Mouse (Mus musculus) lung, adult 2 months (tissue): ENCODE data around the gene Spon1. TPM values are rescaled to one million over a fixed set of nuclear protein-coding genes. Genes with fewer than 3 reads are reported as not detected.

Experiments used
- DNase-seq: peaks from one replicate; pipeline ENCODE4 v3.0.0; 2022
- H3K4me1 ChIP-seq: fragments of 200-500 bp; 2 replicates; pipeline ENCODE4 v1.6.1; 2011; ENCODE audit warnings: low read length; ENCODE audit not compliant: control insufficient read depth, insufficient read depth
- H3K4me3 ChIP-seq: fragments of 200-500 bp; replicated peaks from 2 replicates; pipeline ENCODE3; 2011; ENCODE audit warnings: low read depth, mild to moderate bottlenecking, control low read depth, low read length; ENCODE audit errors: extremely low read depth
- CTCF ChIP-seq: fragments of 200-500 bp; IDR thresholded peaks from 2 replicates; pipeline ENCODE4 v1.5.1; 2011; ENCODE audit warnings: mild to moderate bottlenecking, low read length, control low read depth; ENCODE audit not compliant: insufficient read depth
- POLR2A ChIP-seq: fragments of 200-500 bp; IDR thresholded peaks from 2 replicates; pipeline ENCODE4 v1.6.1; 2011; ENCODE audit warnings: low read depth, mild to moderate bottlenecking, control low read depth, low read length, borderline replicate concordance; ENCODE audit errors: extremely low read depth
- WGBS: fragments of 180-500 bp; shearing (Covaris S2); methylation state at CpG from one replicate; pipeline ENCODE4 v1.1.7; 2018; 5-methylcytosine and 5-hydroxymethylcytosine counted together
- polyA plus RNA-seq: library from polyadenylated mRNA; depleted of rRNA; stranded (reverse); fragments of >200 nt; gene quantifications from 2 replicates; pipeline ENCODE4 v1.2.3, GENCODE M21; 2012

The Spon1 gene
- polyA plus RNA-seq, 1 experiment: 86.6 TPM

GRCm38 (mm10) chr7:113909161-113909825 is 143.5 kb downstream of the Spon1 start:
- DNase-seq: no peak
- no peak overlapping the region for H3K4me3 ChIP-seq
- no peak for TF ChIP-seq POLR2A
- TF ChIP-seq CTCF: no peak
- H3K4me1 ChIP-seq: no peaks in the 10 kb centered on the region
- WGBS: 40% methylated on average over 12 of the region's 12 CpGs

- TF ChIP-seq CTCF (no peak), POLR2A (no peak)
- no peak for DNase-seq
- Histone ChIP-seq H3K4me3 (no peak overlapping the region), H3K4me1 (no peaks in the 10 kb centered on the region)
- WGBS: 82% methylated on average over 7 of the region's 7 CpGs
These were observed 145.1 kb downstream of the Spon1 start for GRCm38 (mm10) chr7:113910856-113911255.

- WGBS: 57% methylated on average over 4 of the region's 4 CpGs
- no peaks in the 10 kb centered on the region for H3K4me1 ChIP-seq
- no peak for DNase-seq
- TF ChIP-seq POLR2A: no peak
- TF ChIP-seq CTCF: no peak
- no peak overlapping the region for H3K4me3 ChIP-seq
These were observed 150.1 kb downstream of the Spon1 start for GRCm38 (mm10) chr7:113915936-113916335.

DNA sequence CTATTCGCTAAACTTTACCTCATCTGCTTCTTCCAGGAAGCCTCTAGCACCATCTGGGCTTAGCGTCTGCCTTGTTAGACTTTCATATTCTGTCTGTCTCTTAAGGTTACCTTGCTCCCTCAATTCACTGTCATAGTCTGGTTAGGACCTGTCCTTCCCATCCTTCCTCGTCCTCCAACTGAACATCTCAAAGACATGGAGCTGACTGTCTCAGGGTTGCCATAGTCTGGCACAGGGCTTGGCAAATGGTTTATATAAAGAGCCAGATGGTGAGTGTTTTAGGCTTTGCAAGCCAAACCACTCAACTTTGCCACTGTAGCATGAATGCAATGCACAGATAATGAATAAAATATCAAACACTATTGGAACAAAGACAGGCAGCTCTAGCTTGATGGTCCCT is 153.1 kb downstream of the Spon1 start:
- DNase-seq: no peak
- TF ChIP-seq CTCF: no peak
- no peak for TF ChIP-seq POLR2A
- WGBS: 89% methylated on average over 3 of the region's 3 CpGs
- Histone ChIP-seq H3K4me3 (no peak overlapping the region), H3K4me1 (no peaks in the 10 kb centered on the region)

GRCm38 (mm10) chr7:113919505-113919904 is 153.7 kb downstream of the Spon1 start:
- TF ChIP-seq POLR2A (no peak), CTCF (no peak)
- DNase-seq: no peak
- 64% methylated on average over 4 of the region's 4 CpGs for WGBS
- H3K4me3 ChIP-seq: no peak overlapping the region
- no peaks in the 10 kb centered on the region for H3K4me1 ChIP-seq

DNA sequence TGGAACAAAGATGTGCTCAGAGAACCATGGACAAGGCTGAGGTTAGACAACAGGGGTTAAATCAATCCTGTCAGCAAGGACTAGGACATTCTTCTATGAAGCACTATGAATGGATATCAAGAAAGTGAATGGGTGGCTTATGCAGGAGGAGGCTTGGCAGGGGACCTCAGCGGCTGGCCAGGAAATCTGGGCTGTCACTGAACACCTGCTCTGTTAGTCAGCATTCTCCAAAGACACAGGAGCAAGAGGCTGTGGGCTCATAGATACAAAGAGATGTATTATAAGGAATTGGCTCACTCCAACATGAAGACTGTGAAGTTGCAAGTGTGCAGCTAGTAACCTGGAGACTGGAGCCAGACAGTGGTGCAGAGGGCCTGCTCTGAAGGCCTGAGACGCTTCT is 154.3 kb downstream of the Spon1 start:
- DNase-seq: no peak
- WGBS: 78% methylated on average over 2 of the region's 2 CpGs
- TF ChIP-seq POLR2A (no peak), CTCF (no peak)
- no peaks in the 10 kb centered on the region for H3K4me1 ChIP-seq
- no peak overlapping the region for H3K4me3 ChIP-seq

- TF ChIP-seq POLR2A (no peak), CTCF (no peak)
- H3K4me1 ChIP-seq: no peaks in the 10 kb centered on the region
- WGBS: 88% methylated on average over 6 of the region's 6 CpGs
- DNase-seq: no peak
- H3K4me3 ChIP-seq: no peak overlapping the region
These were observed 158.8 kb downstream of the Spon1 start for GRCm38 (mm10) chr7:113924561-113924960.

DNA sequence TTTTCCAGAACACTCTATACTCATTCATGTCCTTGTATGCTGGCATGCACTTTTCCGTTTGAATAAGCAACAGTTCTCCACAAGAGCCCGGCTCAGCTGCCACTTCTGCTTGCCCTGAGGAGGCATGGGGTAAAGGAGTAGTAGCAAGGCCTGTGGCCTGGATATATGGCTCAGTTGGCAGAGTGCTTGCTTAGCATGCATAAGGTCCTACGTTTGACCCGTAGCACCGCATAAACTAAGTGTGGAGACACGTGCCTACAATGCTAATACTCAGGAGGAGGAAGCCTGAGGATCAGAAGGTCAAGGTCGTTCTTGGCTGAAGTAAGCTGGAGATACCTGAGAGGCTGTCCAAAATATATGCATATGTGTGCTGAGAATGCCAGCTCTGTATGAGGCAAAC is 185.1 kb downstream of the Spon1 start:
- 70% methylated on average over 7 of the region's 7 CpGs for WGBS
- Histone ChIP-seq H3K4me3 (no peak overlapping the region), H3K4me1 (no peaks in the 10 kb centered on the region)
- no peak for DNase-seq
- TF ChIP-seq POLR2A (no peak), CTCF (no peak)

DNA sequence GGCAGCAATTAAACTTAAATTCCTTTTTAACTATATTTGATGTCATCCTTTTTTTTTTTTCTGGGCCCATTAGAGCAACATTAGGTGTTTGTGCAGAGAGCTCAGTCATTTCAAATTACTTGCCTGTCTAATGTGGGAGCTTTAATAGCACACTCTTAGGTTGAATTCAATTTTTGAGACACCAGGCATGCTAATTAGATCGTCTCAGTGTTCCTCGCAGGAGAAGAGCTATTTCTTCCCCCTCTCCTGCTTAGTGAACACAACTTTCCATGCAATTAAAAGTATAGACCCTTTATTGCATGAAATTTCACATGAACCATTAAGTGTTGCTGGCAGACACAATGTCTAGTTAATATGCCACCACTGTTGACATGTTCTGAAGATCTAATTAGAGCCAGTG is 189.6 kb downstream of the Spon1 start:
- H3K4me3 ChIP-seq: no peak overlapping the region
- WGBS: 90% methylated on average over 2 of the region's 2 CpGs
- TF ChIP-seq POLR2A (no peak), CTCF (no peak)
- no peaks in the 10 kb centered on the region for H3K4me1 ChIP-seq
- DNase-seq: no peak

DNA sequence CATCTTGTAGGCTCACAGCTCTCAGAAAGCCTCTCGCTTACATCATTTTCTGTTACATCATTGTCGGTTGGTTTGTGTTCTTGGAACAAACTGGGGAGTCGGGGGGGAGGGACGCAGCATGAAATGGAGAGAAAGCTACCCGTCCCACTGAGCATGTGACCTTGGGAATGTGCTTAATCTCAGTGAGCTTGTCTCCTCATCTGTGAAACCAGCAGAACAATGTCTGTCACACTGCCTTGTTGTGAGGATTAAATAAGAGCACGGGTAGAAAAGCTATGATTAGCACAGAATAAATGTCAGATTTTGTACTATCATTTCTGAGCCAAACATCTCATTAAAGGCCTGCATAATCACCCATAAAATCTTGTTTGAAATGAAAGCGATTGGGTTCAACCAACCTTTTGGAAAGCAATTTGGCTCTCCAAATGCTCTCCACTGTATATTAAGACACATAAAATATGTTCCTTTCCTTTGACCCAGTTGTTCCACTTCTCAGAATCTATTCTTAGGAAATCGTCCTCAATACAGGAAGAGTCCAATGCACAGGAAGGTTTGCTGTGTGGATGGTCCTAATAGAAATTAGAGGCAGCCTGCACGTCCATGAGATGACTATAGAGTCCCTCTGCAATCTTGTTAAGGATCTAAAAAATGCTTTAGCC is 195.2 kb downstream of the Spon1 start:
- WGBS: 61% methylated on average over 9 of the region's 9 CpGs
- no peak for DNase-seq
- no peak for TF ChIP-seq POLR2A
- TF ChIP-seq CTCF: no peak
- H3K4me1 ChIP-seq: 0 out of 2 replicates have a peak, but pooled peaks cover 3% of the 10 kb centered on the region
- H3K4me3 ChIP-seq: no peak overlapping the region
